Mouse (Mus musculus) liver, embryonic 14.5 days (tissue): Measurements from ENCODE around the gene Trat1. TPM values are rescaled to one million over a fixed set of nuclear protein-coding genes. Genes with fewer than 3 reads are reported as not detected.

Experiments
- ATAC-seq: fragments of 200-750 bp; cut with Nextera tagmentation; 2 replicates; pipeline ENCODE4 v1.8.0; 2017; ENCODE audit warnings: moderate number of reproducible peaks, mild to moderate bottlenecking, moderate library complexity; ENCODE audit not compliant: insufficient read depth
- DNase-seq, 3 experiments: peaks; one replicate each; pipeline ENCODE4 v3.0.0-alpha.2; 2012 to 2013; ENCODE audit warnings: low read depth in 3 of 3, low spot score in 3 of 3
- H3K27ac ChIP-seq: fragments of 300-500 bp; sonication (generic); 2 replicates; pipeline ENCODE4 v1.5.1; 2014; ENCODE audit warnings: moderate library complexity, mild to moderate bottlenecking, control low read depth, inconsistent platforms
- H3K27me3 ChIP-seq: fragments of 300-500 bp; sonication (generic); 2 replicates; pipeline ENCODE4 v1.6.1; 2014; ENCODE audit warnings: mild to moderate bottlenecking, low read length, moderate library complexity; ENCODE audit not compliant: control insufficient read depth, insufficient read depth
- H3K36me3 ChIP-seq: fragments of 300-500 bp; sonication (generic); replicated peaks from 2 replicates; pipeline ENCODE4 v1.6.1; 2014; ENCODE audit warnings: low read depth; ENCODE audit not compliant: control insufficient read depth, insufficient read depth
- H3K4me1 ChIP-seq, 2 experiments: fragments of 200-500 bp in 1 of 2; fragments of 300-500 bp in 1 of 2; sonication (generic) in 1 of 2; replicated peaks; 2 replicates each; pipeline ENCODE4 v1.6.1; 2012 to 2014; ENCODE audit warnings: antibody characterized with exemption in 1 of 2, inconsistent platforms in 1 of 2, low read length in 1 of 2; ENCODE audit not compliant: control insufficient read depth in 2 of 2, insufficient read depth in 2 of 2
- H3K4me2 ChIP-seq: fragments of 300-500 bp; sonication (generic); 2 replicates; pipeline ENCODE4 v1.6.1; 2014; ENCODE audit warnings: low read depth, mild to moderate bottlenecking, control low read depth, moderate library complexity
- H3K4me3 ChIP-seq, 2 experiments: fragments of 200-500 bp in 1 of 2; fragments of 300-500 bp in 1 of 2; sonication (generic) in 1 of 2; 2 replicates each; pipeline ENCODE4 v1.5.1; 2012 to 2014; ENCODE audit warnings: low read depth in 2 of 2, low read length in 2 of 2, mild to moderate bottlenecking in 2 of 2, control low read depth in 1 of 2, inconsistent platforms in 1 of 2, moderate library complexity in 1 of 2; ENCODE audit not compliant: insufficient read depth in 1 of 2
- H3K9ac ChIP-seq: fragments of 300-500 bp; sonication (generic); replicated peaks from 2 replicates; pipeline ENCODE4 v1.6.1; 2014; ENCODE audit warnings: mild to moderate bottlenecking, control low read depth, moderate library complexity
- H3K9me3 ChIP-seq: fragments of 300-500 bp; sonication (generic); 2 replicates; pipeline ENCODE4 v1.6.1; 2016; ENCODE audit warnings: low read length, mixed read lengths; ENCODE audit not compliant: control insufficient read depth
- CTCF ChIP-seq: IDR thresholded peaks from 2 replicates; pipeline ENCODE4 v1.5.1; 2016; ENCODE audit warnings: antibody characterized with exemption, low read depth, control low read depth
- EP300 ChIP-seq: IDR thresholded peaks from 2 replicates; pipeline ENCODE4 v1.6.1; 2016; ENCODE audit warnings: antibody characterized with exemption, low read depth
- WGBS: fragments of 180-500 bp; shearing (Covaris S2); extraction: QIAGEN DNeasy Blood & Tissue Kit; methylation state at CpG from one replicate; pipeline ENCODE4 v1.1.7; 2014; ENCODE audit not compliant: insufficient replicate concordance; 5-methylcytosine and 5-hydroxymethylcytosine counted together
- polyA plus RNA-seq, 2 experiments: library from polyadenylated mRNA; depleted of rRNA in 1 of 2; stranded (reverse) in 1 of 2; unstranded in 1 of 2; fragments of >200 nt; fragmentation: Nextera tagmentation in 1 of 2; extraction: Ambion mirVana in 1 of 2; gene quantifications; 2 replicates each; pipeline versions ENCODE4 v1.2.1 to v1.2.3; 2012 to 2014

The Trat1 gene
- not detected in 2 replicates for polyA plus RNA-seq (2012; rRNA removed)
- not detected in 2 replicates for polyA plus RNA-seq (2014; fragmentation: Nextera tagmentation; extraction: Ambion mirVana)

- no peaks in the 10 kb centered on the region for H3K27me3 ChIP-seq
- ATAC-seq, result no peak
- H3K9ac ChIP-seq, result no peak within 1 kb of the TSS
- no peaks in the 10 kb centered on the region for H3K36me3 ChIP-seq
- no peak within 1 kb of the TSS for H3K4me2 ChIP-seq
- H3K4me1 ChIP-seq, result no peaks in the 10 kb centered on the region
- TF ChIP-seq CTCF (no peak), EP300 (no peak)
- WGBS, result 43% methylated on average over 3 of the region's 3 CpGs
- H3K4me3 ChIP-seq, result no peak within 1 kb of the TSS
- H3K9me3 ChIP-seq, result no peaks in the 10 kb centered on the region
- H3K27ac ChIP-seq, result no peak within 1 kb of the TSS
- no peak for DNase-seq
These were observed at the start of gene Trat1 for GRCm38 (mm10) chr16:48771971-48772445. Gene Trat1, minus strand, starts transcription at chr16:48772021.

GRCm38 (mm10) chr16:48818524-48818923 lies 46.7 kb upstream of the Trat1 start:
- H3K9ac ChIP-seq, result no peak overlapping the region
- no peaks in the 10 kb centered on the region for H3K4me1 ChIP-seq
- DNase-seq, result peak in 1 of 3 experiments; percentile 6
- 62% methylated on average over 6 of the region's 6 CpGs for WGBS
- no peak for ATAC-seq
- H3K27ac ChIP-seq, result no peak overlapping the region
- H3K27me3 ChIP-seq, result no peaks in the 10 kb centered on the region
- H3K4me3 ChIP-seq, result no peak overlapping the region
- H3K9me3 ChIP-seq, result no peaks in the 10 kb centered on the region
- H3K36me3 ChIP-seq, result no peaks in the 10 kb centered on the region
- TF ChIP-seq EP300 (no peak), CTCF (no peak)
- no peak overlapping the region for H3K4me2 ChIP-seq

GRCm38 (mm10) chr16:48816695-48817094 lies 44.9 kb upstream of the Trat1 start, which contains the start of gene Retnlb:
Gene Retnlb, plus strand, starts transcription at chr16:48816856.
- no peak within 1 kb of the TSS for H3K4me2 ChIP-seq
- no peaks in the 10 kb centered on the region for H3K36me3 ChIP-seq
- H3K9ac ChIP-seq, result no peak within 1 kb of the TSS
- H3K4me3 ChIP-seq, result no peak within 1 kb of the TSS
- H3K4me1 ChIP-seq, result no peaks in the 10 kb centered on the region
- H3K27me3 ChIP-seq, result no peaks in the 10 kb centered on the region
- H3K9me3 ChIP-seq, result no peaks in the 10 kb centered on the region
- ATAC-seq, result no peak
- 69% methylated on average over 2 of the region's 2 CpGs for WGBS
- no peak within 1 kb of the TSS for H3K27ac ChIP-seq
- TF ChIP-seq EP300, result no peak
- no peak for TF ChIP-seq CTCF
- DNase-seq, result no peak

- 57% methylated on average over 7 of the region's 7 CpGs for WGBS
- H3K4me3 ChIP-seq, result no peak overlapping the region
- H3K36me3 ChIP-seq, result no peaks in the 10 kb centered on the region
- H3K9me3 ChIP-seq, result no peaks in the 10 kb centered on the region
- no peaks in the 10 kb centered on the region for H3K27me3 ChIP-seq
- no peak for ATAC-seq
- no peaks in the 10 kb centered on the region for H3K4me1 ChIP-seq
- H3K27ac ChIP-seq, result no peak overlapping the region
- no peak overlapping the region for H3K4me2 ChIP-seq
- DNase-seq, result no peak
- TF ChIP-seq EP300 (no peak), CTCF (no peak)
- H3K9ac ChIP-seq, result no peak overlapping the region
These were observed 40.1 kb upstream of the Trat1 start for GRCm38 (mm10) chr16:48811881-48812436.

GRCm38 (mm10) chr16:48809374-48809773 lies 37.6 kb upstream of the Trat1 start:
- no peak for TF ChIP-seq EP300
- TF ChIP-seq CTCF, result no peak; the same call in 1 of the 2 replicates
- H3K4me1 ChIP-seq, result no peaks in the 10 kb centered on the region
- H3K27ac ChIP-seq, result no peak overlapping the region
- no peak overlapping the region for H3K9ac ChIP-seq
- no peak overlapping the region for H3K4me2 ChIP-seq
- H3K27me3 ChIP-seq, result no peaks in the 10 kb centered on the region
- WGBS, result 24% methylated on average over 2 of the region's 2 CpGs
- DNase-seq (no peak), ATAC-seq (no peak)
- H3K36me3 ChIP-seq, result no peaks in the 10 kb centered on the region
- no peaks in the 10 kb centered on the region for H3K9me3 ChIP-seq
- no peak overlapping the region for H3K4me3 ChIP-seq
